In genomic region chr6:87748078-87748477, GRCm38 (mm10) we compare ENCODE assay signal across 14 mouse cellular contexts. TPM values are rescaled to one million over a fixed set of nuclear protein-coding genes. Genes with fewer than 3 reads are reported as not detected.
"Had no signal": no experiment of that assay in that cellular context is flagged by ENCODE, and none has a peak within 500 bp of the region (broad histone marks: within the 10 kb centered on the region; RNA-seq: fewer than 3 reads in every experiment).

No protein-coding gene starts in this region.

- H3K4me3 ChIP-seq: intestine, embryonic 15.5 days; layer of hippocampus, adult 2 months; left cerebral cortex, adult 2 months; limb, embryonic 15.5 days; lung, embryonic 15.5 days; midbrain, embryonic 13.5 days; neural tube, embryonic 15.5 days had no signal

- H3K27me3 ChIP-seq: intestine, embryonic 15.5 days; limb, embryonic 15.5 days; lung, embryonic 15.5 days; midbrain, embryonic 13.5 days; neural tube, embryonic 15.5 days had no signal

- DNase-seq: kidney, adult 18-20 months; kidney, postnatal 10 days; lung, postnatal 14 days; thymus, adult 18-20 months; thymus, postnatal 25 days had no signal

- H3K36me3 ChIP-seq: intestine, embryonic 15.5 days; limb, embryonic 15.5 days; lung, embryonic 15.5 days; midbrain, embryonic 13.5 days; neural tube, embryonic 15.5 days had no signal

- H3K4me1 ChIP-seq: midbrain, embryonic 13.5 days; neural tube, embryonic 15.5 days had no signal

- ATAC-seq: intestine, embryonic 15.5 days; midbrain, embryonic 13.5 days had no signal

- H3K9me3 ChIP-seq: intestine, embryonic 15.5 days; limb, embryonic 15.5 days; lung, embryonic 15.5 days; midbrain, embryonic 13.5 days; neural tube, embryonic 15.5 days had no signal

- H3K9ac ChIP-seq: intestine, embryonic 15.5 days; limb, embryonic 15.5 days; lung, embryonic 15.5 days; midbrain, embryonic 13.5 days; neural tube, embryonic 15.5 days had no signal

- H3K4me2 ChIP-seq: intestine, embryonic 15.5 days; limb, embryonic 15.5 days; lung, embryonic 15.5 days; midbrain, embryonic 13.5 days; neural tube, embryonic 15.5 days had no signal

- H3K27ac ChIP-seq: intestine, embryonic 15.5 days; layer of hippocampus, adult 2 months; left cerebral cortex, adult 2 months; limb, embryonic 15.5 days; macrophage; midbrain, embryonic 13.5 days; neural tube, embryonic 15.5 days had no signal

RNA-seq across cellular contexts. Expression of gene Efcc1, which starts 17.4 kb away (rescaled TPM):
- polyA plus RNA-seq: macrophage had no signal

RNA-seq across cellular contexts. Expression of gene Gp9, which starts 29.8 kb away (rescaled TPM):
- total RNA-seq: midbrain, postnatal 0 days had no signal
- polyA plus RNA-seq: midbrain, postnatal 0 days had no signal
